Mouse (Mus musculus) C2C12 (cell line): ENCODE data around the gene Dtl.

Source experiments
- CTCF ChIP-seq: IDR thresholded peaks from one replicate; pipeline ENCODE4 v1.5.1; 2011; ENCODE audit not compliant: control insufficient read depth, insufficient read depth, insufficient read length
- MAX ChIP-seq: IDR thresholded peaks from one replicate; pipeline ENCODE4 v1.6.1; 2011; ENCODE audit warnings: mild to moderate bottlenecking, control low read depth

- TF ChIP-seq CTCF (no peak), MAX (no peak)
These were observed 36.3 kb upstream of the Dtl start for GRCm38 (mm10) chr1:191611686-191612085.
